Mouse (Mus musculus) MEL (cell line): Measurements from ENCODE around the gene Nek3. TPM values are rescaled to one million over a fixed set of nuclear protein-coding genes. Genes with fewer than 3 reads are reported as not detected.

Experiments used
- DNase-seq: peaks from one replicate; pipeline ENCODE4 v3.0.0; 2011; ENCODE audit warnings: low read depth, low spot score
- H3K27ac ChIP-seq: 2 replicates; pipeline ENCODE4 v1.5.1; 2012; ENCODE audit warnings: low read depth, mild to moderate bottlenecking, control low read depth, low read length, moderate library complexity; ENCODE audit not compliant: control insufficient read depth
- H3K27me3 ChIP-seq, 2 experiments: fragments of 150-350 bp in 1 of 2; sonication (generic) in 1 of 2; 2 replicates each; pipeline ENCODE4 v1.6.1; 2012; ENCODE audit warnings: low read length in 2 of 2, mild to moderate bottlenecking in 2 of 2, improper control_type of control experiment in 1 of 2, moderate library complexity in 1 of 2; ENCODE audit not compliant: insufficient read depth in 2 of 2, control insufficient read depth in 1 of 2
- H3K36me3 ChIP-seq, 2 experiments: 2 replicates each; pipeline ENCODE4 v1.6.1; 2012 to 2014; ENCODE audit warnings: low read length in 2 of 2, improper control_type of control experiment in 1 of 2, inconsistent platforms in 1 of 2, mild to moderate bottlenecking in 1 of 2; ENCODE audit not compliant: insufficient read depth in 2 of 2, control insufficient read depth in 1 of 2
- H3K4me1 ChIP-seq, 2 experiments: fragments of 150-350 bp in 1 of 2; sonication (generic) in 1 of 2; 2 replicates each; pipeline ENCODE4 v1.6.1; 2012; ENCODE audit warnings: low read length in 2 of 2, improper control_type of control experiment in 1 of 2, mild to moderate bottlenecking in 1 of 2; ENCODE audit not compliant: insufficient read depth in 2 of 2, control insufficient read depth in 1 of 2
- H3K4me3 ChIP-seq, 2 experiments: fragments of 150-350 bp in 1 of 2; sonication (generic) in 1 of 2; 2 replicates each; pipeline ENCODE4 v1.5.1; 2012; ENCODE audit warnings: low read depth in 2 of 2, low read length in 2 of 2, mild to moderate bottlenecking in 2 of 2, moderate library complexity in 2 of 2, control low read depth in 1 of 2, improper control_type of control experiment in 1 of 2; ENCODE audit not compliant: control insufficient read depth in 1 of 2, insufficient read depth in 1 of 2
- H3K79me2 ChIP-seq: 2 replicates; pipeline ENCODE4 v1.6.1; 2012; ENCODE audit warnings: mild to moderate bottlenecking, low read length, moderate library complexity; ENCODE audit not compliant: control insufficient read depth, poor library complexity, insufficient read depth
- H3K9ac ChIP-seq: 2 replicates; pipeline ENCODE4 v1.6.1; 2012; ENCODE audit warnings: low read depth, mild to moderate bottlenecking, control low read depth, low read length, moderate library complexity; ENCODE audit not compliant: control insufficient read depth, poor library complexity, severe bottlenecking
- H3K9me3 ChIP-seq: fragments of 150-350 bp; sonication (generic); replicated peaks from 2 replicates; pipeline ENCODE4 v1.6.1; 2012; ENCODE audit warnings: mild to moderate bottlenecking, low read length, improper control_type of control experiment, moderate library complexity; ENCODE audit not compliant: insufficient read depth
- E2F4 ChIP-seq: IDR thresholded peaks from 2 replicates; pipeline ENCODE4 v1.6.1; 2011; ENCODE audit warnings: low read depth, low read length, improper control_type of control experiment, borderline replicate concordance
- GABPA ChIP-seq: IDR thresholded peaks from 2 replicates; pipeline ENCODE4 v1.6.1; 2012; ENCODE audit warnings: low read depth, mild to moderate bottlenecking, inconsistent platforms, low read length, improper control_type of control experiment, moderate library complexity
- JUND ChIP-seq: IDR thresholded peaks from 2 replicates; pipeline ENCODE4 v1.6.1; 2011; ENCODE audit warnings: low read depth, mild to moderate bottlenecking, improper control_type of control experiment, low read length
- MAFK ChIP-seq: IDR thresholded peaks from 2 replicates; pipeline ENCODE4 v1.6.1; 2011; ENCODE audit warnings: low read depth, mild to moderate bottlenecking, low read length, improper control_type of control experiment, borderline replicate concordance
- MAX ChIP-seq: IDR thresholded peaks from 2 replicates; pipeline ENCODE4 v1.6.1; 2011; ENCODE audit warnings: low read length, improper control_type of control experiment
- MAZ ChIP-seq: IDR thresholded peaks from 2 replicates; pipeline ENCODE4 v1.6.1; 2012; ENCODE audit warnings: low read depth, mild to moderate bottlenecking, inconsistent platforms, low read length, improper control_type of control experiment
- MXI1 ChIP-seq: IDR thresholded peaks from 2 replicates; pipeline ENCODE4 v1.6.1; 2011; ENCODE audit warnings: mild to moderate bottlenecking, low read depth, low read length, improper control_type of control experiment
- MYB ChIP-seq: IDR thresholded peaks from 2 replicates; pipeline ENCODE4 v1.6.1; 2011; ENCODE audit warnings: mild to moderate bottlenecking, low read depth, low read length, improper control_type of control experiment
- NELFE ChIP-seq: IDR thresholded peaks from 2 replicates; pipeline ENCODE4 v1.6.1; 2011; ENCODE audit warnings: low read depth, low read length, improper control_type of control experiment
- POLR2A ChIP-seq, 2 experiments: IDR thresholded peaks; 2 replicates each; pipeline ENCODE4 v1.6.1; 2011 to 2012; ENCODE audit warnings: low read length in 2 of 2, mild to moderate bottlenecking in 2 of 2, control low read depth in 1 of 2, improper control_type of control experiment in 1 of 2, low read depth in 1 of 2, moderate library complexity in 1 of 2; ENCODE audit not compliant: control insufficient read depth in 1 of 2, insufficient read depth in 1 of 2, poor library complexity in 1 of 2
- POLR2AphosphoS5 ChIP-seq: IDR thresholded peaks from 2 replicates; pipeline ENCODE4 v1.6.1; 2012; ENCODE audit warnings: low read depth, borderline replicate concordance, mild to moderate bottlenecking, inconsistent platforms, low read length, moderate library complexity, mixed read lengths
- RAD21 ChIP-seq: IDR thresholded peaks from 2 replicates; pipeline ENCODE4 v1.6.1; 2011; ENCODE audit warnings: mild to moderate bottlenecking, low read depth, low read length, improper control_type of control experiment
- TCF12 ChIP-seq: IDR thresholded peaks from 2 replicates; pipeline ENCODE4 v1.6.1; 2014; ENCODE audit warnings: low read depth, mild to moderate bottlenecking, inconsistent platforms, low read length, improper control_type of control experiment, moderate library complexity
- ZC3H11A ChIP-seq: IDR thresholded peaks from 2 replicates; pipeline ENCODE4 v1.6.1; 2012; ENCODE audit warnings: low read depth, mild to moderate bottlenecking, inconsistent platforms, low read length, improper control_type of control experiment
- polyA plus RNA-seq, 2 experiments: library from polyadenylated mRNA; stranded (reverse) in 1 of 2; unstranded in 1 of 2; fragments of >175 nt in 1 of 2; fragments of >200 nt in 1 of 2; gene quantifications; 2 replicates each; pipeline versions ENCODE4 v1.2.1 to v1.2.4; 2012; ENCODE audit warnings: low replicate concordance in 2 of 2, low read depth in 1 of 2; ENCODE audit not compliant: insufficient read length in 2 of 2, insufficient read depth in 1 of 2, missing spikeins in 1 of 2
- total RNA-seq: library from RNA; depleted of rRNA; stranded (reverse); fragments of 300-350 nt; gene quantifications from 2 replicates; pipeline ENCODE4 v1.2.3, GENCODE M21; 2012

Nek3 gene
- total and polyA plus RNA-seq, 3 experiments = 2.0 to 3.5 TPM; not detected in 1

DNA sequence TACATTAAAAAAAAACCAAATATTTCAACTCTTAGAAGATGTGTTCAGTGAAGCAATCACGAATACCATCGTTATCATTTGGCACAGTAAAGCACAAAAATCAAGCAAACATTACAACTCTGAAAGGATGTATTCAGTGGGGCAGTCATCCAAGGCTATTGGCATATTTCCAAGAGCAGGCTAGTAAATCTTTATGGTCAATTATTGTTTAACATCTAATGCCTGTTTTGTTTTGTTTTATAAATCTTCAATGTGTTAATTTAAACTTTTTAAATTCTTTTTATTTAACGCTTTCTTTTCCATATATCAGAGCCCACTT, 15.9 kb downstream of the Nek3 start:
- H3K36me3 ChIP-seq = no peaks in the 10 kb centered on the region
- H3K79me2 ChIP-seq = no peaks in the 10 kb centered on the region
- H3K4me3 ChIP-seq = no peak overlapping the region
- TF ChIP-seq E2F4 = no peak
- no peak for TF ChIP-seq GABPA
- TF ChIP-seq RAD21 = no peak
- no peak for TF ChIP-seq JUND
- TF ChIP-seq MAX = no peak
- no peak for TF ChIP-seq POLR2A (IDR thresholded peaks at IDR 0.05; ENCODE audit: control insufficient read depth in 1 of 2, insufficient read depth in 1 of 2, low read depth in 1 of 2, low read length in 2 of 2, poor library complexity in 1 of 2)
- TF ChIP-seq ZC3H11A = no peak
- TF ChIP-seq MAZ = no peak
- no peak for TF ChIP-seq MYB
- no peak for TF ChIP-seq TCF12
- TF ChIP-seq POLR2AphosphoS5 = no peak
- no peaks in the 10 kb centered on the region for H3K9me3 ChIP-seq
- no peak overlapping the region for H3K27ac ChIP-seq
- no peak overlapping the region for H3K9ac ChIP-seq
- no peaks in the 10 kb centered on the region for H3K4me1 ChIP-seq
- H3K27me3 ChIP-seq = no peaks in the 10 kb centered on the region
- DNase-seq = no peak

DNA sequence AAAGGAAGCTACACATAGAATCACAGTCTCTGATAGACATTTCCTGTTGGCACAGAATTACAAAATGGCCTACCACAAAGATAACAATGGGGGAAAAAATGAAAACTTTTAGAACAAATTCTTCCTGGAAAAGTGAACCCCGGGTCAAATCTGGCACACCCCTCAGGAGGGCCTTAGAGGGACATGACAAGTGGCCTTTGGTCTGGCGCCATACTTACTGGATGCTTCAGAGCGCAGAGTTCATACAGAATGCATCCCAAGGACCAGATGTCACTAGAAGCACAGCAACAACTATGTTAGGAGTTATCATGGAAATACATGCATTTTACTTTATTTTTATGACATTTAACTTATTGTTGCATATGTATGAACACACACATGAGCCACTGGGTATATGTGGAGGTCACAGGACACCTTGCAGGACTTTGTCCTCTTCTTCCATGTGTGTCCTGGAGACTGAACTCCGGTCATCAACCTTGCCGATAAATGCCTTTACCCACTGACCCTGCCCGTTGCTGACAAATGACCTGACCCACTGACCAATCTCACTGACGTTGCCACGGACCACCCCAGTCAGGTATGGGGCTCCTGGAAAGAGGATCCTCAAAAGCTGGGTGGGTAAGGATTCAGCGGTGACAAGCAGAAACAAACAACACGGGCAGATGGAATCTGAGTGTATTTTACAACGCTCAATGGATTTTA, 16.4 kb downstream of the Nek3 start:
- Histone ChIP-seq H3K9me3 (no peaks in the 10 kb centered on the region), H3K36me3 (no peaks in the 10 kb centered on the region), H3K4me3 (no peak overlapping the region), H3K4me1 (no peaks in the 10 kb centered on the region), H3K27me3 (no peaks in the 10 kb centered on the region), H3K27ac (no peak overlapping the region), H3K79me2 (no peaks in the 10 kb centered on the region), H3K9ac (no peak overlapping the region)
- DNase-seq = no peak
- TF ChIP-seq ZC3H11A (no peak), MAFK (no peak), NELFE (no peak), RAD21 (no peak)

DNA sequence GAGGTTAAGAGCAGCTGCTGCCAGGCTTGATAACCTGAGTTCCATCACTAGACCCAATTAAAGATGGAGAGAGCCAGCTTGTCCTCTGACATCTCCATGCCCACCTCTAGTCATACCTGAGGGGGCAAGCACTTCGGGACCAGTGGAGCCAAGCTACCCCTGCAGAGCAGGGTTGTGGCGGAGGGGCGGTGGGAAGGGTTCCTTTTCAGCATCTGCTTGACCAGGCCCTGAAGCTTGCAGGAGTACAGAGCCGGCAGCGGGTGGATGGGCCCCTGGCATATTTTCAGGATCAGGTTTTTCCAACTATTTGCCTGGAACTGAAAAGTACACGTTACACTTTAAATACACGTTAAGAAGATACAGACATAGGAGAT, 17.9 kb downstream of the Nek3 start:
- H3K4me1 ChIP-seq = no peaks in the 10 kb centered on the region
- no peak for TF ChIP-seq MXI1
- no peak for DNase-seq
- no peak overlapping the region for H3K4me3 ChIP-seq
- H3K9ac ChIP-seq = no peak overlapping the region
- no peaks in the 10 kb centered on the region for H3K36me3 ChIP-seq
- H3K27me3 ChIP-seq = no peaks in the 10 kb centered on the region
- H3K79me2 ChIP-seq = no peaks in the 10 kb centered on the region
- no peaks in the 10 kb centered on the region for H3K9me3 ChIP-seq
- H3K27ac ChIP-seq = no peak overlapping the region
